Mouse (Mus musculus): ENCODE data around the gene Exd1.

DNA sequence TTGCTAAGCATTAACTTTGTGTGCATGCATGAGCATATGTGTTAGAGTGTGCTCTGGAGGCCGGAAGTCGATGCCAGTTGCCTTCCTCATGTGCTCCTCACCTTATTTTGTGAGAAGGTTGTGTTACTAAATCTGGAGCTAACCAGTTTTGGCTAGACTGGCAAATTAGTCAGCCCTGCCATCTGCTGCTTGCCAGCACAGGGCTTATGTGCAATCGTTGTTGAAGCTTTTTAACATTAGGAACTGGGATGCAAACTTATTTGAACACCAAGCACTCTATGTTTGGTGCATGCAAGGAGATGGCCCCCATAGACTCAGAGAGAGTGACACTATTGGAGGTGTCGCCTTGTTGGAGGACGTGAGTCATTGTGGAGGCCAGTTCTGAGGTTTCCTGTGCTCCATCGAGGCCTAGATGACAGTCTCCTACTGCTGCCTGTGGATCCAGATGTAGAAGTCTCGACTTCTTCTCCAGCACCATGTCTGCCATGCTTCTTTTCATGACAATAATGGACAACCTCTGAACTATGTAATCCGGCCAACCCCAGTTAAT, 49.4 kb upstream of the Exd1 start:
- no peak for TF ChIP-seq TAL1 (IDR thresholded peaks at IDR 0.05; ENCODE audit: low read length)
- no peak for TF ChIP-seq GATA1 (IDR thresholded peaks at IDR 0.05; ENCODE audit: low read length)

Measured in erythroblast, embryonic 14.5 days (primary cell).